Mouse (Mus musculus): ENCODE measurements around the gene Dcakd.

Dcakd gene

GRCm38 (mm10) chr11:103006286-103007000 lies 21.7 kb downstream of the Dcakd start:
- no peak for DNase-seq (ENCODE audit: low read depth, low spot score)

- no peak for DNase-seq (ENCODE audit: low read depth, low spot score)
Observed at GRCm38 (mm10) chr11:103005254-103005981, 22.7 kb downstream of the Dcakd start.

GRCm38 (mm10) chr11:103004852-103005251 lies 23.3 kb downstream of the Dcakd start:
- no peak for DNase-seq (ENCODE audit: low read depth, low spot score)

- DNase-seq (ENCODE audit: low read depth, low spot score): no peak
Observed at GRCm38 (mm10) chr11:103003210-103003609, 24.9 kb downstream of the Dcakd start.

- DNase-seq (ENCODE audit: low read depth, low spot score): no peak
Observed at GRCm38 (mm10) chr11:103001063-103001462, 27.1 kb downstream of the Dcakd start.

GRCm38 (mm10) chr11:103000111-103000510 lies 28.0 kb downstream of the Dcakd start:
- DNase-seq (ENCODE audit: low read depth, low spot score): no peak

- DNase-seq (ENCODE audit: low read depth, low spot score): no peak
Observed at GRCm38 (mm10) chr11:102999317-102999970, 28.7 kb downstream of the Dcakd start.

GRCm38 (mm10) chr11:102998577-102999316 lies 29.4 kb downstream of the Dcakd start:
- no peak for DNase-seq (ENCODE audit: low read depth, low spot score)

- no peak for DNase-seq (ENCODE audit: low read depth, low spot score)
Observed at GRCm38 (mm10) chr11:102998254-102998576, 29.9 kb downstream of the Dcakd start.

- DNase-seq (ENCODE audit: low read depth, low spot score): no peak
Observed at GRCm38 (mm10) chr11:102996991-102997770, 31.0 kb downstream of the Dcakd start.

- no peak for DNase-seq (ENCODE audit: low read depth, low spot score)
Observed at GRCm38 (mm10) chr11:102996385-102996784, 31.7 kb downstream of the Dcakd start.

GRCm38 (mm10) chr11:102994952-102995351 lies 33.2 kb downstream of the Dcakd start:
- no peak for DNase-seq (ENCODE audit: low read depth, low spot score)

- no peak for DNase-seq (ENCODE audit: low read depth, low spot score)
Observed at GRCm38 (mm10) chr11:102993420-102994029, 34.6 kb downstream of the Dcakd start.

- peak; percentile 68 for DNase-seq (ENCODE audit: low read depth, low spot score)
Observed at GRCm38 (mm10) chr11:102992940-102993339, 35.2 kb downstream of the Dcakd start.

- DNase-seq (ENCODE audit: low read depth, low spot score): no peak
Observed at GRCm38 (mm10) chr11:102991681-102992080, 36.5 kb downstream of the Dcakd start.

- no peak for DNase-seq (ENCODE audit: low read depth, low spot score)
Observed at GRCm38 (mm10) chr11:102990152-102990663, 37.9 kb downstream of the Dcakd start.

- no peak for DNase-seq (ENCODE audit: low read depth, low spot score)
Observed at GRCm38 (mm10) chr11:102989641-102990151, 38.4 kb downstream of the Dcakd start.

- no peak for DNase-seq (ENCODE audit: low read depth, low spot score)
Observed at GRCm38 (mm10) chr11:102985160-102985559, 43.0 kb downstream of the Dcakd start.

GRCm38 (mm10) chr11:102984615-102985014 lies 43.5 kb downstream of the Dcakd start:
- DNase-seq (ENCODE audit: low read depth, low spot score): no peak

GRCm38 (mm10) chr11:102984086-102984485 lies 44.0 kb downstream of the Dcakd start:
- DNase-seq (ENCODE audit: low read depth, low spot score): no peak
